Mouse (Mus musculus) thymus, postnatal 10 days (tissue): ENCODE results near the gene Shkbp1.

Source experiments
- DNase-seq, 2 experiments: peaks; one replicate each; pipeline ENCODE4 v3.0.0; 2021; ENCODE audit warnings: low spot score in 2 of 2

Shkbp1 gene

DNA sequence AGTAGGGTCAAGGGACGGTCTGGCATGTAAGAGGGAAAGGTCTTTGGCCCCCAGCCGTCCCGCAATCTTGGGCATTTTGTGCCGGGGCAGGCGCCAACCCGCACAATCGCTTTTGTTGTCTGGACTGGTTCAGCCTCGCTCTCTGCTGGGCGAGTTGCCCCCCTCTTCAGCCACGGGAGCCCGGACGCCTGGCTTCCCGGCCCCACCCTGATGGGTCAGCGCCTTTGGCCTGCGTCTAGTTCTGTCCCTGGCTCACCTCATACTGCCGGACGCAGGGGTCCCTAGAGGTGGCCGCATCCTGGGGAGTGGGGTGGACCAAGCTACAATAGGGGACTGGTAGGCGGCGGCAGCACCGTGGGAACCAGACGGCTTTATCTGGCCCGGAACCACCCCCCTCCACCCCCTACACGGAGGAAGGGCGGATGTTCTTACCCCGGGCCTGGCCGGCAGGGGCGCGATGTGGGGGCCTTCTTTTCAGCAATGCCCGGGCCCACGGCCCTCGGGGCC lies 21.4 kb downstream of the Shkbp1 start:
- DNase-seq: no peak

DNA sequence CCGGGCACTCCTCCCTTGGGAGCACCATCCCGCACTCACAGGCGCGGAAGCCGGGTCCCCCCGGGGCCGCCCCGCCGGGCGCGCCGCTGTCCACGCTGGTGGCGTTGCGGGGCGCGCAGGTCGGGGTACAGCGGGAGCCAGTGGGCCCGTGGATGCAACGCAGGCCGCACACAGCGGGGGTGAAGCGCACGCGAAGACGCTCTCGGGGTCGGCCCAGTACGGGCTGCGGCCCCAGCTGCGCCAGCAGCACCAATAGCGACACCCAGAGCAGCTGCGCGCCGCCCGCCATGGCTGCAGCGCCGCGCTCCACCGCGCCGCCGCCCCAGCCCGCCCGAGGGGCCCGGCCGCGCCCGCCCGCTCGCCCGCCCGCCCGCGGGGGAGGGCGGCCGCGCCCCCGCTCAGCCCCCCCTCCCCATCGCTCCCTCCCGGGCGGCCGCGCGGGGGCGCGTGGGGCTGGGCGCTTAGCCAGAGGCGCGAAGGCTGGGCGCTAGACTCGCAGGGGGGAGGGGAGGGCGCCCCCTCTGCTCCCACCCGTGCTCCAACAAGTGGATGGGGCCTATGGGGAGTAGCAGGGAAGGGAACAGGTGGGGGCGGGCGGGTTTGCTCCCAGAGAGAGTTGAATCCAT lies 22.4 kb downstream of the Shkbp1 start:
- DNase-seq: no peak

DNA sequence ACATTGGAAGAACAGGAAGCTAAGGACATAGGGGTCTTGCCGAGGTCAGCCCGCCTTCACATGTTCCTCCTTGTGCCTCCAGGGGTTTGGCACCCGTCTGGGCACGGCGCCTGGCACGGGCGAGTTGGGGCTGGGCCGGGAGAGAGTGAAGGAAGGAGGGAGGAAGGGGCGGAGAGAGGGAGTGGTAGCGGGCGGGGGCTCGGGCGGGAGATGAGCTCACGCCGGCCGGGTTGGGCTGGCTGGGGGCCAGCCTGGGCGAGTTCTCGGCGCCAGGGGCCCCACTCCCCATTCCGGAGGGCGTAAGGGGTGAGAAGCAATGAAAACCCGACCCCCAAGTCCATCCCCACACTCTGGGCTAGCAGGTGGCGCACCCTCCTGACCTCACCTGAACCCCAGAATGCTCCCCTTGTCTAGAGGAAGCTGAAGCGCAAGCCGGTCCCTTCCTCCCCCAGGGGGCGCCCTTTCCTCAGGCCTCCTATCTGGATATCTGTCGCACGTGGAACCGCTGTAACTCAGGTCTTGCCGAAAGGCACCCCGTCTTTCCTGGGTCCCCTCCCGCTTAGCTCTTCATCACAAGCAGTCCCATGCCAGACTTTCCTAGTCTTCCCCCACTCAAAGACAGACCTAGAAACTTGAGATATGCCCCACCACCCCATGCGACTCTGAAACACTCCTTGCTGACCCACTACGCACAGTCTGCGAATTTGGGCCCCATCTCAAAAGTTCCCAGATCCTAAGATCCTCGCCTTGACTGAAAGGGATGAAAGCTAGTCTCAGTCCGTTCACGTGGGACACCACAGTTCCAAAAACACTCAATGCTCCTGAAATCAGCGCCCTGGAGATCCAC lies 23.2 kb downstream of the Shkbp1 start:
- DNase-seq: peak; percentile 78 to 96

DNA sequence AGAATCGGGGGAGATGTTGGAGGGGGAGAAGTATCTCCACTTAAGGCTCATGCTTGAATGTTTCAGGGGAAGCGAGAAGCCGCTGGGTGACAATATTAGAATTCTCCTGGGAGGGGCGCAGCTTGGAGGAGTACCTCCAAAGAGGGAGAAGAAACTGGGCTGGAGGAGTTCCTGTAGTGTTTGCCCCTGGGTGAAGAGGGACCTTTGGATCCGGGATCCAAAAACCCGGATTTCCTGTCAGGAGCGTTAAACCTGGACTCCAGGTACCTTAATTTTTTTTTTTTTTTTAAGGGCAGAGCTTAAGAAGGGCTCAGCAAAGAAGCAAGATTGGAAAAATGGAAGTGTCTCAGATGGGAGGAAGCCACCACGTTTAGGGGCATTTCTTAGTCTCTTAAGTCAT lies 24.0 kb downstream of the Shkbp1 start:
- no peak for DNase-seq

DNA sequence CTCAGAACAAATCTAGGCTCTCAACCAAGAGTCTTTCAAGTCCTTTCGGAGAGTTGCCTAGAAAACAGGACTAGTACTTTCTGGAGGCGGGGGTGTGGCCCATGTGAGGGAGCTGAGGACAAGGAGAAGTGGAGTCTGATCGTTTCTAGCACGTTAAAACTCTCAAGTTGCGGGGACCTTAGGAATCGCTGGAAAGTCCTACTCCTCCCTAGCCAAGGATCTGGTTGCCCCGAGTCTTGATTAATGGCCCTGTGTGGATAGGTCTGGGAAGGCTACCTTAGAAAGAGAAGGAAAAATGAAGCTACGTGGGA lies 24.3 kb downstream of the Shkbp1 start:
- no peak for DNase-seq

DNA sequence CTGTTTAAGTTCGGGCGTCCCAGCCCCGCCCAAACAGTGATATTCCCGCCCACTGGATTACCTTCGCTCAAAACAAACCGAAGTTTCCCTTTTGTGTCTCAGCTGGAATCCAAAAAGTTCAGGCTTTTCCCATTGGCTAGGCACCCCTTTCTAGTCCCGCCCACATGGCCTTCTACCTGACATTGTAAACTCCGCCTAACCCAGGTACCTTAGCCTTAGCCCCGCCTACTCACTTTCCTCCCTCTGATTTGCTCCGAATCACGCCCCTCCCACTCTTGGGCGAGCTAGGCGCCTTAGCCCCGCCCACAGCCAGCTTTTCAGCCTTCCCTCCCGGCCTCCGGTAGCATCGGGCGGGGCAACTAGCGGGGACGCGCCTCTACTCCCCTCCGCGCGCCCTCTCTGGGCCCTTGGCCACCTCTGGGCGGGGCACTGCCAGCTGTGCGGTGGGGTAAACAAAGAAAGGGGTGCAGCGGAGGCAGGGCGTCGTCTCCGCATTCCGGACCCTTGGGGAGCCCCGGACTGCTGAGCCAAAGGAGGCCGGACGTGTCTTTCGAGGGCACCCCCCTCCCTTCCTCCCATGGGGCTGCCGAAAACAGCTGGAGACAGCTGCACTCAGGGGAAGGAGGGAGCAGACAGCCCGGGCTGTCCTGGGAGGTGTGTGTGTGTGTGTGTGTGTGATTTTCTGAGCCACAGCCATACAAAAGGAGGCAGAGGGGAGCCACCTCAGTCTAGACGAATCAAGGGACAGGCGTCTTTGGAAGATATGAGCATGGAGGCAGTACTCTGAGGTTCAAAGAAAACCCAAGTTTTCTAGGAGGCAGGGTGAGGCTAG lies 24.9 kb downstream of the Shkbp1 start:
- peak; percentile 78 to 79 for DNase-seq

DNA sequence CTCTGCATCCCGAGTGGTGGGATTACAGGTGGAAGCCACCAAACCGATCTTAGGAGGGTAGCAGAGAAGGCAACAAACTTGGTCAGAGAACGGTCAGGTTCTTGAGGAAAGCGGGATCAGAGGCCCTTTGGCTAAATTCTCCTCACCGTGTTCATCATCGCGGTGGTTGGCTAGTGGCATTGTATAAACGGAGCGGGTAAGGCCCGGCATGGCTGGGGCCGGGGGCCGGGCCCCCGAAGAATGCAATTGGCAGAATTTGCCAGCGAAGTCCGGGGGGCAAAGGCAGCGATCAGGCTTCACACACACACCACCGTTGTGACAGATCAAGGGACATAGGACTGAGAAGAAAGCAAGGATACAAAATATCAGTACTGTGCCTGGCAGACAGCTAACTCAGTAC lies 25.8 kb downstream of the Shkbp1 start:
- DNase-seq: no peak

DNA sequence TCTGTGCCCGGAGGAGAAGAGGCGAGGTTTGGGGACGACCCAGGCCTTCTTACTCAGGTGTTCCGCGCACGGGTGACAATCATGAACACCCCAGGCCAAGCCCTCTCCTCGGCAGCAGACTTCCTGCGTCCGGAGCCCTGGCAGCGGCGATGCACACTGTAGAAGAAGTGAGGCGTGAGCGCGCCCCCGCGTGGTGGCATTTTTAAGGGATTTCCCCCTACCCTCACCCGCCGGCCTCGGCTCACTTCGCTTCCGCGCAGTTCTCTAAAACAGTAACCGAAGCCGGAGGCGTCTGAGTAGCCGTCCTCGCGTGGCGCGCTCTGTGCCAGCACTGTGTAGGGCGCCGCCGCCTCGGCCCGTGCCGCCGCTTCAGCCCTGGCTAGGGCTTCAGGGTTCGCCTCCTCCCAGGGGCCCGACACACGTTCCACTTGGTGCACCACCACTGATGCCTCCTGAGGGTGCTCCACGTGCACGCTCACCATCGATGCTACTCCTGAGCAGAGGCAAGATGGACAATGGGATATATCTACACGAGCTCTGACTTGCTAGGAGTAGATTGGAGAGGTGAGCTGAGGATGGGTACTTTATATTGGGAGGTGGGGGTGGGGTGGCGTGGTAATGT lies 26.4 kb downstream of the Shkbp1 start:
- DNase-seq: peak; percentile 76 to 94

DNA sequence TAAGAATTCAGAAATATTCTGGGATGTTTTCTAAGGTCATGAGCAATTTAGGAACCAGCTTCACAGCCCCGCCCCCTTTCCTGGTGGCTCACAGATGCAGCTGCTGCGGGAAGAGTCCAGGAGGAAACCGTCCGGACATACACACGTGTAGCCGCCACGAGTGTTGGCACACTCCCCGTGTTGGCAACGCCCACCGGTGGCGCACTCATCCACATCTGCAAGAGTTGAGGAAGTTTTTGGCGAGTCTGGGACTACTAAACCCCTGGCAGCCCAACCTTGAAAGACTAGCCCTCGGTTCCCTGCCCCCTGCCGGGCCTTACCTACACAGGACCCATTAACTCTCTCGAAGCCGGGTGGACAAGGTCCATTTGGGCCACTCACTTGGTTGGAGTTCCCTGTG lies 27.2 kb downstream of the Shkbp1 start:
- no peak for DNase-seq

DNA sequence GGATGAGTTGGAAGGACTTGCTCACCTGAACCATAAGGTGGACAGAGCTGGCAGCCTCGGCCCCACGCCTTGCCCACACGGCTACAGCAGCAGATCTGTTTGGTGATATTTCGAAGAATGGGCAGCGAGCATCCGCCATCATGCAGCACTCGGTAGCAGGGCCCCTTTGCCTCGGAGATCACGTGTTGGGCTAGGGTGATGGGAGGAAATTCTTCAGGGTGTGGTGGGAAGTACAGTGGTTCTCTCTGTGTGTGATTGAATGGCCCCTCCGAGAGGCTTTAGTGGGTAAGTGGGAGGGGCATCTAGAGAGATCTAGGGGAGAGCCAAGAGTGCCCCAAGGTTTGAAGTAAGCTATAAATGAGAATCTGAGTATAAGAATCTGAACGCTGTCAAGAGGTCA lies 27.7 kb downstream of the Shkbp1 start:
- no peak for DNase-seq

DNA sequence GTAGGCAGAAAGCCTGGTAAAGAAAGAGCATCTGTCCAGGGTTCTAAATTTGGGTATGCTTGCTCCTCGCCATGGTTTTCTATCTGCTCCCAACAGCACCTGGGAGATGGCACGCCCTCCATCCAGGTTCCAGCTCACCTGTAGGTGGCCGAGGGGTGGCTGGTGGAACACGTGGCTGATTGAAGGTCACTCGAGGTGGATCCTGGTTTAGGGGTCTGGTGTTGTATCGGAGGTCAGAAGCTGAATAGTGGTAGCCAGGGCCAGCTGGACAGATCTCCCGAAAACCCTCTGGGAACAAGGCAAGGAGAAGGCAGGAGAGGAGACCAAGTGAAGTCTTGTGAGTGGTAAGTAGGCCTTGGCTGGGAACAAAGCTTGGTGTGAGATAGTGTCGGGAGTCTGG lies 28.3 kb downstream of the Shkbp1 start:
- DNase-seq: no peak

DNA sequence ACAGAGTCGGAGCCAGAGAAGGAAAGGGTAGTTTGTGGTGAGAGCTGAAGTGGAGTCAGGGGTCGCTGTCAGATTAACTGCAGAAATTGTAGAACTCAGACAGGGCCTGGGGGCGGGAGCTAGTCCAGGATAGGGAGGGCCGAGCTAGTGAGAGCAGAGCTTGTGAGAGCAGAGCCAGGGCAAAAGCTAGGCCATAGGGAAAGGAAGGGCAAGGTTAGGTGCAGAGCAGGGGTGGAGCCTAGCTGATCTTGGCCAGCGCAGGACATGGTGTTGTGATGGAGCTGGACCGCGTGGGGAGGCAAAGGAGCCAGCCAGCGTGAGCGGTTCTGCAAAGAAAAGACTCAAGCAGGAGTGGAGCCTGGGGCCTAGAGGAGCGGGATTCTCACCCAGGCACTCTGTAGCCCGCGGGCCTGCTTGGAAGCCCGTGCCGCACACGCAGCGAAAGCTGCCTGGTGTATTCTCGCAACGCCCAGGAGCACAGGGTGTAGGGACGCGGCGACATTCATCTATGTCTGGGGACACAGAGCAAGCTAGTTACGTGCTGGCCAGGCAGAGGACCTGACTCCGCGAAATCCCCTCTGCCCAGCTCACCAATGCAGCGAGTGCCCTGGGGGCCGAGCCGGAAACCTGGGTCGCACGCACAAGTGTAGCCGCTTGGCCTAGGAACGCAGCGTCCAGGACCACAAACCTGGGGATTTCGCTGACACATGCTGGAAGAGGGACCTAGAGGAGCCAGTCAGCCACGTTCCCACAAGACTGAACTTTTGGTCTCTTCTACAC lies 29.5 kb downstream of the Shkbp1 start:
- no peak for DNase-seq

DNA sequence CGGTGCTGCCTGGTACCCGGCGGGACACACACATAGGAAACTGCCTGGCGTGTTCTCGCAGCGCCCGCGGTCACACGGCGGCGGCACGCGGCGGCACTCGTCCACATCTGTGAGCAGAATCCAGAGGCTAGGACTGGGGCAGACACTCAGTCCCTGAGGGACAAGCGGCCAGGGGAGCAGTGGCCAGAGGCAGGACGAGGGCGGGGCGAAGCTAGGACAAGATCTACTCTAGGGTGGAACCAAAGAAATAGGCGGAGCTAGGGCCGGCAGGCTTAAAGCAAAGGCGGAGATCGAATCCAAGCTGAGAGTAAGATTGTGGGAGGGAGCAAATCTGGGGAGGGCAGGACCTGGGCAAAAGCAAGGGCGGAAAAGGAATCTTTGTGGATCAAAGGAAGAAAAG lies 30.1 kb downstream of the Shkbp1 start:
- DNase-seq: no peak

DNA sequence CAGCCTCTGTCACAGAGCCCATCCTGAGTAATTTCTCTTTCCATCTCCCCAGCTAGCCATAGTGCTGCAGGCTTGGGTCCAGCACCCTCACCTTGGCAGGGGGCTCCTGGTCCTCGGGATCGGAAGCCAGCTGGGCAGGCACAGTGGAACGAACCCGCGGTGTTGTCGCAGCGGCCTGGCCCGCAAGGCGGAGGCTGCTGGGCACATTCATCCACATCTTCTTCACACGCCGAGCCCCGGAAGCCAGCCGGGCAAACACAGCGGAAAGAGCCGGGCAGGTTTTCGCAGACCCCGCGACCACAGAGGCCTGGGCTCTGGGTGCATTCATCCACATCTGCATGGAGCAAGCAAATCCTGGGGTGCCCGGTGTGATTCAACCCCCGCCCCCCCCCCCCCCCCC lies 30.9 kb downstream of the Shkbp1 start:
- DNase-seq: no peak

DNA sequence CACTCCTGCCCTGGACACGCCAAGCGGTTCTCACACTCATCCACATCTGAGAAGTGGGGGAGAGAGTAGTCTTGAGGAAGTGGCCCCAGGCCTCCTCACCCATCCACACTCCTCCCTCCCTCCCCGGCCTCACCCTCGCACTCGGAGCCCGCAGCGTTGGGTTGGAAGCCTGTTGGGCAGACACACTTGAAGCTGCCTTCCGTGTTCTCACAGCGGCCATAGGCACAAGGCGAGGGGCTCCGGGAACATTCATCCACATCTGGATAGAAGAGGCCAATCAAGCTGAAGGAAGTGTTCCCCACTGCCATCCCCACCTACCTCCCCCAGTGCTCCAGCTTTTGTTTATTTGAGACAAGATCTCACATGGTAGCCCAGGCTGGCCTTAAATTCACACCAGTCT lies 31.7 kb downstream of the Shkbp1 start:
- no peak for DNase-seq

DNA sequence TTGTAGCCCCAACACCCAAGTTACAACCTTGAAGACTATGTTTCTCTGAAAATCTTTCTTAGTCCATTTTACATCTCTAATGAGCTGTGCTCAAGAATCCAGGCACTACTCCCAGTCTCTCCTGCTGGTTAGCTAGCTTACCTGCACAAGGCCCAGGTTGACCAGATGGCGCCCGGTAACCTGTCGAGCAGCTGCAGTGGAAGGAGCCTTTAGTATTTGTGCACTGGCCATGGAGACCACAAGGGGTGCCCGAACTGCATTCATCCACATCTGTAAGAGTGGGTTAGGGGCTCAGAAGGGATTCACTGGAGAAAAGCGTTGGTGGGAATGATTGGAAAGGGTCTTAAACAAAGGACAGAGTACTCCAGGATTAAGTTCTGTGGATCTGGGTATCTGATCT lies 32.8 kb downstream of the Shkbp1 start:
- DNase-seq: no peak

DNA sequence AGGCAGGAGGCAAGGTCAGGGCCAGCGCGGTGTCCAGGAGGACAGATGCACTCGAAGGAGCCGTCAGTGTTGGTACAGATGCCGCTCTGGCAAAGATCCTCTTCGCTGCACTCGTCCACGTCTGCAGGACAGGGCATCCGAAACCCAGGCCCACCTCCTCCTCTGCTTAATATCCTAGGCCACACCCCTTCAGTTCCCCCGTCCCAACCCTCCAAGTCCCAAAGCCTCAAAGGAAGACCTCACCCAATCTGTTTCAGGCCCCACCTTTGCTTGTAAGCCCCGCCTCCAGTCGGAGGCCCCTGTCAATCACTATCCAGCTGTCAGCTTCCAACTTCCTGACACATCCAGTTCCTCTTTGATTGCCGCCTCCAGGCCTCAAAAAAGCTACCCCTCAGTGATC lies 33.5 kb downstream of the Shkbp1 start:
- no peak for DNase-seq

DNA sequence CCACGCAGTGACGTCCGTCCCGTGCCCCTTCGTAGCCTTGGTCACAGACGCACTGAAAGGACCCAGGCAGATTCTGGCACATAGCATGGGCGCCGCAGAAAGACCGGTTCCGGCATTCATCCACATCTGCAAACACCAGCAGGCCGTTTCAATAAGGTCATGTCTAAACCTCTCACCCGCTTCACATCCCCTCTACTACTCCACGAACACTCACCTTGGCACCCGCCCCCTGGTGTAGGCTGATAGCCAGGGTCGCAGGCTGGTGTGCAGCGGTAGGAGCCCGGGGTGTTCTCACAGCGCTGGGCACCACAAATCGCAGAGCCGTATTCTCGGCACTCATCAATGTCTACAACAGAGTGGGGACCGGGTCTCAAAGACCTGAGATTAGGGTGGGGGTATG lies 36.4 kb downstream of the Shkbp1 start:
- DNase-seq: no peak

DNA sequence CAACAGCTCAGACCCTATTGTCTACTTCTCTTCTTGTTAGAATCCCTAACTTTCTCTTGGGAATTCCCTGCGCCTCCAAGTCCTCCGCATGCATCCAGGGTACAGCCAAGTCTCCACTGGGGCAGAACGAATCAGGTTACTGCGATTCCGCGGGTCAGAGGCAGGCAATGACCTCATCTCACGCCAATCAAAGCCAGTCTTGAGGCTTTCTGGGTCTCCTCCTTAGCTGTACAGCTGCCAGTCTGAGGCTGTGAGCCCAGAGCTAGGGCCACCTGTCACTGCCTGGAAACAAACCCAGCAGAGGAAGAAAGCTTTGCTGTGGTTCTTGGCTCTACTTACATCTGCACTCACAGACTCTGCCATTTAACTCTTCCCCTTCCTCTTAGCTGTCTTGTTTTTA lies 39.9 kb downstream of the Shkbp1 start:
- peak; percentile 41 to 51 for DNase-seq

DNA sequence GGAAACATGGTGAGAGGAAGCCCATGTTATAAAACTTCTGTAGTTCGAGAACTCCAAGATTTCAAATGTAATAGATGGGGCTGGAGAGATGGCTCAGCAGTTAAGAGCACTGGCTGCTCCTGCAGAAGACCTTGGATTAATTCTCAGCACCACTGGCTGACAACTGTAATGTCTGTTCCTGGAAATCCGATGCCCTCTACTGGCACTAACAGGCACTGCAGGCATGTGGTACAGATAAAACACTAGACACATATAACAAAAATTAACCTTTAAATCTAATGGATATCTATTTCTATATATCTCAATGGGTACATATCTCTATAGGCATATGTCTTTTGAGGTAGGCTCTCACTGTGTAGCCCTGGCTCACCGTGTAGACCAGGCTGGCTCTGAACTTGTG lies 41.4 kb downstream of the Shkbp1 start:
- DNase-seq: no peak

DNA sequence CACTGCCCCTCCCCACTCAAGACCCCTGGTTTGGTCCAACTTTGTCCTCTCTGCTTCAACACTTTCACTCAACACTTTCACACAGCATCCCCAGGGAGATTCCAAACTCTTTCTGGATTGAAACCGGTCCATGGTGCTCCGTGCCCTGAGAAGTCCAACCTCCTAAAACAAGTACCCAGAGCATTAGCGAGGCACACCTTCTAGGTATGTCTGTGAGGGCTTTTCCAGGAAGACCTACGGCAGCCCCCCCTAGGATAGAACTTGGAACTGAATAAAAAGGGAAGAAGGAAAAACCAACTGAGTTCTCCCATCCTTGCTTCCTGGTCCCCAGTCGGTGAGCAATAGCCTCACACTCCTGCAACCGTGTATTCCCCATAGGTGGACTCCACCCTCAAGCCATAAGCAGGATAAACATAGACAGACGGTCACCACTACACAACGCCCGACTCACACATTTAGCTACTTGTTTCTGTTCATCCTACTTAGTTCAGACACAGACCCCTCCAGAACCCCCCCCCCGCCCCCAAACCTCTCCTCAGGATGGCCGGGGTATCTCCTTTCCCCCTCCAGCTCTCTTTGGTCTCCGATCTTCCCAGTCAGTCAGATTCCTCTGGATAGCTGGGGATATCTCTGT lies 44.1 kb downstream of the Shkbp1 start:
- no peak for DNase-seq
